Mouse (Mus musculus) T-cell, adult 2 months (primary cell): ENCODE data around the gene Abraxas2.

Experiments used
- DNase-seq: peaks from one replicate; pipeline ENCODE4 v3.0.0; 2022; ENCODE audit warnings: low spot score

Abraxas2 gene

DNA sequence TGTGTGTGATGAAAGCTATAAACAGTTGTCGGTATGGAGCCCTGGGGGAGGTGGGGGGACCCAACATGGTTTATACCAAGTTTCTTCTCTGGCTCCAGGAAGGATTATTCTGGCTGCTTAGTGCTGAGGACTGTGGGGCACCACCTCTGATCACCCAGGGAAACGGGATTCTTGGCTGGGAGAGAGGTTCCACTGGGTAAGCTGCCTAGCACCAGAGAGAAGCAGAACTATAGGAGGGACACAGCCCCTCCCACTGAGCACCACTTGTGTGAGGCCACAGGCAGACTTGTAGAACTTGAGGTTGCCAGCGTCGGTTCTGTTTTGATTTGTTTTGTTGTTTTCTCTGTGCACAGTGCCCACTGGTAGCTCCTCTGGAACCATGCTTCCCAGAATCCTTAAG lies 5.1 kb upstream of the Abraxas2 start:
- no peak for DNase-seq

DNA sequence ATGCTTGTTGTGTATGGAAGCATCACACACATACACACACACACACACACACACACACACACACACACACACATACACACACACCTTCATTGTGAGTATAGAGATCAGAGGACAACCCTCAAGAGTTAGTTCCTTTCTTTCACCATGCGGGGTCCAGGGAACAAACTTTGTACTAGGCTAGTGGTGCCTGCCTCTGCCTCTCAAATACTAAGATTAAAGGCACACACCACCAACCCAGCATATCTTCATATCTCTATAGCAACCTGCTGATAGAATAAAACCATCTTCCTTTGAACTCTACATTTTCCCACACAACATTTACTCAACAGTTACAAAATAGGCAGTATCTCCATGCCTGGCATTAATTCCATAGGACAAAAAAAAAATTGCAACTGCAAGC lies 2.9 kb upstream of the Abraxas2 start:
- no peak for DNase-seq

DNA sequence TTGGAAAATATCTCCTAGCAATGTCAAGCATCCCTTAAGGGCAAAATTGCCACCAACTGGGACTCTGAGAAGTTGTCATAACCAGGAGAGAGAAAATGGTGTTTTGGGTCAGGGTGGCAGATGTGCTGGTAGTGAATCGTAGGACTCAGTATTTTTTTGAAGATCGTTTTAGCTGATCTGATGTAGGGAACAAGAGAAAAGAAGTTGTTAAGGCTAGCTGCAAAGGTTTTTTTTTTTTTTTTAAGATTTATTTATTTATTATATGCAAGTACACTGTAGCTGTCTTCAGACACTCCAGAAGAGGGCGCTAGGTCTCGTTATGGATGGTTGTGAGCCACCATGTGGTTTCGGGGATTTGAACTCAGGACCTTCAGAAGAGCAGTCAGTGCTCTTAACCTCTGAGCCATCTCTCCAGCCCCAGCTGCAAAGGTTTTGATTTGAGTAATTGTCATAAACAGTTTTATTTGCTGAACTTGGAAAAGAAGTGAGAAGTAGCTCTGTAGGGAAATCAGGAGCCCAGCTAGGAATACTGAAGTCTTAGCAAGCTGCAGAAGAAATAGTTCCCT lies 899 bp upstream of the Abraxas2 start:
- DNase-seq = no peak

DNA sequence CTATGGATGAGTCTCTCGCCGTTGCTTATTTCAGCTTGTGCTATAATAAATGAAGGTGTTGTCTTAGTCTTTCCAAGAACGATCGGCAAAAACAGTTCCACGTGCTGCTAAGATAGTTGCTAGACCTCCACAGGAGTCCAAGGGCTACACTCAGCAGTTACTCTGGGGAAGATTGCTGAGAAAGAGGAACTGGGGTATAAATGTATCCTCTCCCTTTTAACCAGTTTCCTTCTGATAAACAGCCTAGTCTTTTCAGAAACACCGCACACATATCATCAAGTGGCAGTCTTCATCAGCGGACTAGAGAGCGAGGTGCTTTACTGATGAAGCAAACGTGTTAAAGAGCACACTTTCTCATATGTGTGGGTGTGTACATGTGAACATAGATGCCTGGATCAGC lies 7.3 kb downstream of the Abraxas2 start:
- no peak for DNase-seq

DNA sequence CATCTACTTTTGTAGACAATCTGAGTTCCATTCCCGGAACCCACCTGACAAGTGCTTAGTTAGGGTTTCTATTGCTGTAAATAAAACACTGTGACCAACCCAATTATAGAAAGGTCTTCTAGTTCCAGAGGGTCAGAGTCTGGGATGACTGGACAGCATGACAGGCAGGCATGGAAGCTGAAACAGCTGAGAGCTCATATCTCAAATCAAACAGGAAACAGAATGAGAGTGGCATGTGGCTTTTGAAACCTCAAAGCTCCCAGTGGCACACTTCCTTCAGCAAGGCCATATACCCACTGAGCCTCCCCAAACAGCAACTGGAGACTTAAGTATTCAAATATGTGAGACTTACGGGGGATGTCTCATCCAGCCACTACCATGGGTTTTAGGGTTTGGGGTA lies 14.0 kb downstream of the Abraxas2 start:
- DNase-seq = no peak

DNA sequence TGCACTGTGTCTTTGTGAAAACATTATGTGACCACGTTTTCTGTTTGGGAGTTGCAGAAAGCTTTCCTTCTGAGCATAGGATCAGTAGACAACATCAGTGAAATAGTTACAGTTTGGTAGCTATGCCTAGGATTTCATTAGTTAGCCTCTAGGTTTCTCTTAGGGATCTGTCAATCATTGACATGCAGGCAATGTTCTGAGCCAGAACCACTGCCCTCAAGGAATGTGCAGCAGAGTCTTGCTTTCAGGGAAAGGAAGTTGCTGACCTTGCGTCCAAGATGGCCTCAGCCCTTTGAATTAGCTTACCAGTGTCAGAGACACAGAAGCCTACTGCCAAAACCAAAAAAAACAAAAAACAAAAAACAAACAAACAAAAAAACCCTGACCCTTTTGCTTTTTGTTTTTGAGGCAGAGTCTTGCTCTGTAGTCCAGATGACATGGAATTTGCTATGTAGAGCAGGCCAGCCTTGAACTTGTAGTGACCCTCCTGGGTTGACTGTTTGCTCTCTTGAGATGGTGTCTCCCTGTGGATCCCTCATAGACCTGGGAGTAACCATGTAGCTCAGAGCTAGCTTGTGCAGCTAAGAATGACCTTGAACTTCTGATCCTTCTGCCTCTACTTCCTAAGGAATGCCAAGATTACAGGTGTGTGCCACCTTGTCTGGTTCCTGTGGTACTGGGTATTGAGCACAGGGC lies 16.5 kb downstream of the Abraxas2 start:
- no peak for DNase-seq

DNA sequence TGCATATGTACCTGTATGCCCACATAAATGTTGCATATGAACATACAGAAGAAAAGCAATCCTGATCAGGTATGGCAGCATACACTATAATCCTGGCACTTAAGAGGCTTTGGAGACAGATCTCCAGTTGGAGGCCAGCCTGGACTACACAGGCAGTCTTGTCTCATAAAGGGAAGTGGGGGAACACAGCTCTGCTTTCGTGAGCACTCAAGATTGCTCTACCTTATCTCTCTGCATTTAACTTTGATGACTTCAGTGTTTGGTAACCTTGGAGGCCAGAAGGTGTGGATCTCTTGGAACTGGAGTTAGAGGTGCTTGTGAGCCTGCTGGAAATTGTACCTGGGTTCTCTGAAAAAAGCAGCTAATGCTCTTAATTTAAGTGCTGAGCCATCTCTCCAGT lies 21.3 kb downstream of the Abraxas2 start:
- DNase-seq = no peak

DNA sequence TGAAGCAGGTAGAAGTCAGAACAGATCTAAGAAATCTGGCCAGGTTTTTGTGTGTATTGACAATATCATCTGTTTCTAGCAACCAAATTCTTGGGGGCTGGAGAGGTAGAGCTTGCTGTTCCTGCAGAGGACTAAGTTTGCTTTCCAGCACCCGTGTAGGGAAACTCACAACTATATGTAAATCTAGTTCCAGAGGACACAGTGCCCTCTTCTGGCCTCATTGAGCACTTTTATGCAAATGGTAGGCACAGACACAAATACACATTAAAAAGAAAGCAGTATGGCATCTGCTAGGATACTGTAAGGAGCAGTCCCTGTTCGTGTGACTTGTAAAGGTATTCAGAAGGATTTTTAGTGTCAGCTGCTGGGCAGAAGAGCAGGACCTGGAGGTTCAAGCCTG lies 23.3 kb downstream of the Abraxas2 start:
- DNase-seq = no peak

DNA sequence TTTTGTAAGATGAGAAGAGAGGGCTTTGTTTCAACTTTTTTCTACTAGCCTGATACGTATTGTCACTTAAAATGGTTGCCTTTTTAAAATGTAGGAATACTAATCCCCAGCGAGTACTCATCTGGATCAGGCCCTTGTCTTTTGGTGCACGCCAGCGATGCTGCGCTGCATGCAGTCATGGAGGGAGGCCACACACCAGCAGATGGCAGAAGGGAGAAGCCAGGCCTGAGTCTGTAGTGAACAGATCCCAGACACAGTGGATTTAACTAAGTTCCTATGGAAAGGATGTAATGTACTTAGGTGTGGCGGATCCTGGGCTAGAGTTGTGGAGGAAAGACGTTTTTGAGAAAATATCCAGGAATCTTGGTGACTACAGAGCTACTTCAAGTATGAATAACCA lies 25.0 kb downstream of the Abraxas2 start:
- DNase-seq = no peak

DNA sequence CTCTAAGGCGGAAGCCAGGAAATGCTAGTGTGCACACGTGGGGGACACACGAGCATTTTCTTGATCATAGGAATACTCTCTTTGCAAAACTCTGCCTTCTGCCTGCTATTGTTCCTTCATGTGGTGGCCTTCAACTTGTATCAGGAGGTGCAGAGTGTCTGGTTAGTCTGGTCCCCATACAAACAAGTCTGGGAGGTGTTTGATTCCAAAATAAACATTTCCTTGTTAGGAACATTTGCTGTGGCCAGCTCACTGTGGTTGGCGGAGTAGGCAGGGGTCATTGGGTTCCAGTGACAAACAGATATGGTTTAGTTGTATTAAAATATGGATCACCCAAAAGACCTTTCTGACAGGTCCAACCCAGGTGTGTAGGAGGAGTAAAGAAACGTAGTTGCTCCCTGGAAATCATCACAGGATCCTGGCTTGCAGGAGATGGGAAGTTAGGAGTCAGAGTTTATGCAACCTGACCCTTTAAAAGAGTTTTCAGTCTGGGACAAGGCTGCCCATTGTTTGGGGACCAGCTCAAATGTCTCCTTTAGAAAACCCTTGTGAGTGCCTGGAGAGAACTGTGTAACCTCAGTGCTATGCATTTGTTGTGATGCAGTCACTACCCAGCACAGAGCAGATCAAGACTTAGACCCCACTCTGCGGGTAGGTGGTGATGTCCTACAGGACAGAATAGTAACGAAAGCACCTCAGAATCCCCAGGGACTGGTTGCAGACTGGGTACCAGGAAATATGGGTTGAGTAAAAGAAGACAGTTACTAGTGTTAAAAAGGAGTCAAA lies 28.2 kb downstream of the Abraxas2 start:
- DNase-seq = no peak

DNA sequence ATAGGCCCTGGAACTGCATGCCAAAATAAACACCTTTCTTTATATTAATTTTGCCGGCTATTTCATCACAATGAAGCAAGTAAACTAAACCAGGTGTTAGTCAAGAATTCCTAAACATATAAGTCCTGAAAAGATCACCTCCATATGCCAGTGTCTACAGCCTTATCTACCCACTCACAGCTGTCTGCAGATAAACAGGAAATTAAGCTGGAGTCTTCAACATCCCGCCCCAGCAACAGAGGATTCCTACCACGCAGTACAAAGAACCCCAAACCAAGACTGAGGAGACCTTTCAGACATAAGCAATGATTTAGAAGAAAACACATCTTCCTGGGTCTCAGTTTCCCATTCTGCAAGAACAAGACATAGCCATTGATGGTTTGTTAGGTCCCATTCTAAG lies 29.0 kb downstream of the Abraxas2 start:
- no peak for DNase-seq

DNA sequence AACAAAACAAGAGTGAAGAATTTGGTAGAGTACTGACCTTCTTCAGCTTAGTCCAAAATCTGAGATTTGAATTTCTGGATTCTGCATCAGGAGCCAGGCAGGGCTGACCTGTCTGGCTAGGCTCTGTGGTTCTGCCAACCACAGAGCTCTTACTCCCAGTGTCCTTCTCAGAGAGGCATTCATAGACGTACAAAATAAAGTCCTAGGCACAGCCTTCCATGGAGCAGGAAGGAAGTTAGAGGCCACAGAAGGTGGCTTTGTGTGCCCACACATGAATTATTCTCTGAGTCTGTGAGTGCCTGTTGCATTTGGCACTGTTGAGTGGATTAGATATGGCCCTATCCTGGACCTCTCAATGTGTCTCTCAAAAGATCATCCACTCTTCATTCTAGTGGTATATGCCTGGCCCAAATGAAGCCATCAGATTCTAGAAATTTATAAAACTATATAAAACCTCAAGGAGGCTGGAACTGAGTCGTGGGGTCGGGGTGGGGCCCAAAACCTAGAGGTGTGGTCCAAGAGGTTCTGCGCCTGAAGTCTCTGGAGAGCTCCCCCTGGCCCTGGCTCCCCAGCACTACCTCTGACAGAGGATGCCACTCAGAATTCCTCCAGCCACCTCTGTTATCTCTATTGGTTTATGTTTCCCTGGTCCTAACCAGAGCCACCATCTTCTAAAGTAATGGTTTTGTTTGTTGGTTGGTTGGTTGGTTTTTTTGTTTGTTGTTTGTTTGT lies 29.7 kb downstream of the Abraxas2 start:
- DNase-seq = no peak

DNA sequence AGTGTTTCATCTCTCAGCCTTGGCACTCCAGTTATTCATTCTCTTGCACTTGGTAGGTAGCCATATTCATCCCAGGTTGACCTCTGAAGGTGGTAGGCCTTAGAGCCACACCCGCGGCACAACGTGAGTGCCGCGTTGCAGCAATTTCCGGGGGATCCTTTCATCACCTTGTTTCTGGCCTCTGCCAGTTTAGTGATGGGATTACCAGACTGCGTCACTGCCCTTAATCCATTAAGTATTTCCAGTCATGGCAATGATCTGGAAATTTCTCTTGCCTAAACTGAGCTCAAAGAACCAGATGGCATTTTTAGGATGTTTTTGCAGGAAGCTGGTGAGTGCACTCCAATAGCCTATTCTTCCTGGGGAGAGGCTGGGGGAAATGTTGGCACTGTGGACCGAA lies 30.7 kb downstream of the Abraxas2 start:
- no peak for DNase-seq

DNA sequence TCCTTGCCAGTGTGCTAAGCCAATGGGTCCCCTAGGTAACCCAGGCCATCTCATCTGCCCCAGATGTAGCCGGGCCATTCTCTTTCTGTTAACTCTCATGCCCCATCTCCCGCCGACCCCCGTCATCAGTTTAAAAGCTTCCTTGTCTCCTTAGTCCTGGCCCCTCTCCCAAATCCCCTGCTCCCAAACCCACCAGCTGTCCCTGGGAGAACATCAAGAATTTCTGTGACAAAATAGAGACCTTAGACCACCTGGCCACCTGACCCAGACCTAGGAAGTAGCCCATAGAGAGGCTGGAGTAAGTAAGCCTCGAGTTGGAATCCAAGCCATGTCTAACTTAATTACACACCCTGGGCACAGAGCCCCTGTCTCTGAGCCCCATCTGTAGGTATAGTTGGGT lies 31.2 kb downstream of the Abraxas2 start:
- no peak for DNase-seq

DNA sequence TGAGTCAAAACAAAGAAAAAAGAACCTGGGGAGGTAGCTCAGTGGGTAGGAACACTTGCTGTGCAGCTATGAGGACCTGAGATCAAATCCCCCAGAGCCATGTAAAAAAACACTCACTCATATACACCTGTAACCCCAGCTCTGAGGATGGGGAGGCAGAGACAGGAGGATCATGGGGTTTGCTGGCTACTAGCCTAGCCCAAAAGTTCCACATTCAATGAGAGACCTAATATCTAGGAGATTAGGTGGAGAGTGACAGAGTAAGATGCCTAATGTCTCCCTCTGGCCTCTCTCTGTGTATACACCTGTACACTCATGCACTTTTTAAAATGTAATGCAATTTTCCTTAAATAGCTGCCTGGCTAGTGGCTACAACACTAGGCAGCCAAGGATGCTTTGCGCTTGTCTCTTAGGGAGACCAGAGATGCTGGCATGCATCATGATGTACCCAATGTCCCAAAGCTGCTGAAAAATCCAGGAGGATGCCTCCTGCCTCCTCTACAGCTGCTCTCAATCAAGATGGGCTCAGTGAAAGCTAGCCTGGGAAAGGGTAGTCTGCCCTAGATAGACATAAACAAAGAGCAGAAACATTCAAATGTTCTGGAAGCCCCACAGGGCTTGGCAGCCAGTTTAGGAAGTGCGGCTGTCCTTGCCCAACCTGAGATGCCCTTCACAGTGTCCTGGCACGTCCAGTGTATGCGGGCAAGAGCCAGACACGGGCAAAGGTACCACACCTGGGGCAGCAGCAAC lies 32.7 kb downstream of the Abraxas2 start:
- DNase-seq = no peak

DNA sequence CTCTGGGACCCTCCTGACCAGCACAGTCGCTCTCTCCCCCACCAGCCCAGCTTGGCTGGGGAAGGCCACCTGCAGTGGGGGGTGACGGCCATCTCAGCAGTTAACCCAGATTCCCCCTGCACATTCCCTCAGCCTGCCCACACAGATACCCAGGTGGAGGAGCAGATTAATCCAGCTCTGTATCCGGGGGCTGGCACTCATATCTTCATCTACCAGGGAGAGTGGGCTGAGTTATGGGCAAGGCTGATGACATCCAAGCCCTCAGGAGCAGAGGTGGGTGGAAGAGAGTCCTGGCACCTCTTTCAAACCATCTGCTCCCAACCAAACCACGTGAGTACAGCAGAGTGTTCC lies 33.3 kb downstream of the Abraxas2 start:
- DNase-seq = no peak

DNA sequence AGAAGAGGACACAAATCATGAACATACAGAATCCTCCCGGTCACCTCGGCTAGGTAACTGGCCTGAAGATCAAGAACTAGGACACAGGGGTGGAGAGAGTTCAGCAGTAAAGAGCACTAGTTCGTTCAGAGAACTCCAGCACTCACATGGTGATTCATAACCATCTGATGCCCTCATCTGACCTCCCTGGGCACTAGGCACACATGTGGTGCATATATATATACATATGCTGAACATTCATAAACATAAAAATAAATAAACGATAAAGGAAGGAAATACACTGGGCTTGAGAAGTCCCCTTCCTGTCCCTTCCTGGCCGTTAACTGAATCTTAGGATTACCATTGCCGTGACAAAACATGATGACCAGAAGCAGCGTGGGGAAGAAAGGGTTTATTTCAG lies 33.8 kb downstream of the Abraxas2 start:
- DNase-seq = no peak

DNA sequence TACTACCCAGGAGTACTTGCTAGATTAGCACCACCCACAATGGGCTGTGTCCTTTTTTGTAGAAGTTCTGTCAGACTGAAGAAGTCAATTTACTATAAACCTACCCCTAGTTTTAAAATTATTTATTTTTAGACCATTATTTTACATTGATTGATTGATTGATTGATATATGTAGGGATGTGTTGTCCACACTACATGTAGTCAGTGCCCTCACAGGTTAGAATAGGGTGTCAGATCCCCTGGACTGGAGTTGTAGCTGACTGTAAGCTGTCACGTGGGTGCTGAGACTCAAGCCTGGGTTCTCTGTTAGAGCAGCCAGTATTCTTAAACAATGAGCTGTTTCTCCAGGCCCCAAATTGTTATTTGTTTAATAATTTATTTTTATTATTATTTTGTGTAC lies 34.3 kb downstream of the Abraxas2 start:
- DNase-seq = no peak

DNA sequence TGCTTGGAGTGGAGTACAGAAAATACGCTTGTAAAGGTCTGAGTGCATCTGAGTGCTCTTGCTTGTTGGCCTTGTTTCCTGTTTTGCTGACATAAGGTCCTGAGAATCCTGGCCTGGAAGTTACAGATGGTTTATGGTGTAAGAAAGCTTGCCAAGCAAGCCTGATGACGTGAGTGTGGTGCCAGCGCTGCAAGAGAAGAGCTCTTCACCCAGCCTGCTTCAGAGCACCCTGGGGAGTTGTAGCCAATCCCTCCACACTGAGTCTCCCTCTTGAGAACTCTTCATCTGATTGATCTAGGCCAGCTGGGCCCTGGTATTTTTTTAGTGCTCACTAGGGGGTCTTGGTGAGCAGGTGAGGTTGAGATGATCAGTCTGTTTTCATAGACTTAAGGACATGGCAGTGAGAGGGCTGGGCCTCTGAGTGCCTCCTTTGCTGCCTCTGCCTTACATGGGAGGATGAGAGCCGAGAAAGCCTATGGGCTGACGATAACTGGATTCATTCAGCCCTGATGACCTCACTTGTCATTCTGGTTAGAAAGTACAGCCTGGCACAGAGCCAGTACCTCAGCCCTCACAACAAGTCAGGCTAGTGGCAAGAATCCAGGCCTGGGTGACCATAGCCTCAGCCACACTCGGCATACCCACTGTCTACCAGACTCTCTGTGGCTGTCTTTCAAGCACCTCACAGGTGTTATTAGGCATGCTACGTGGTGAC lies 36.0 kb downstream of the Abraxas2 start:
- no peak for DNase-seq

DNA sequence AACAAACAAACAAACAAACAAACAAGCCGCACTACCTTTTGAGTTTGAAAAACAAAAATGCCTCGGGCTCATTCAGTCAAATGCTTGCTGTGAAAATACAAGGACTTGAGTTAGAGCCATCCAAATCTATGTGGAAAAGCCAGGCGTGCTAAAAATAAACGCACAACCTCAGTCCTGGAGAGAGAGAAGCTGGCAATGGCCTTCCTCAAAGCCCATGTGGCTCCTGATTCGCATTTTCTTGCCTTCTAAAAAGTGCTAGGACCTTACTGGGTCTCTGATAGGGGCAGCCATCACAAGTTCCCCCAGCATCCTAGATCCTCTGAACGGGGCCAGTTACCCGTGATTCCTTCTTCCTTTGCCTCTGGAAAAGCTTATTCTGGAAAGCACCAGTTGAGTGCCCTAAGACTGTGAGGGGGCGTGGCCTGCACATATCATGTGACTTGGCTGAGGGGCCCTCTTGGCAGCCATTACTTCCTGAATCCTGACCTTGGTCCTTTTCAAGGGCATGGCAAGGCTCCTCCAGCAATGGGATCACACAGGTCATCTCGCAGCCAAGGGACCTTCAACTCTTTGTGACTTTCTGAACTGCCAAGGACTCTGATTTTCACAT lies 37.3 kb downstream of the Abraxas2 start:
- no peak for DNase-seq

DNA sequence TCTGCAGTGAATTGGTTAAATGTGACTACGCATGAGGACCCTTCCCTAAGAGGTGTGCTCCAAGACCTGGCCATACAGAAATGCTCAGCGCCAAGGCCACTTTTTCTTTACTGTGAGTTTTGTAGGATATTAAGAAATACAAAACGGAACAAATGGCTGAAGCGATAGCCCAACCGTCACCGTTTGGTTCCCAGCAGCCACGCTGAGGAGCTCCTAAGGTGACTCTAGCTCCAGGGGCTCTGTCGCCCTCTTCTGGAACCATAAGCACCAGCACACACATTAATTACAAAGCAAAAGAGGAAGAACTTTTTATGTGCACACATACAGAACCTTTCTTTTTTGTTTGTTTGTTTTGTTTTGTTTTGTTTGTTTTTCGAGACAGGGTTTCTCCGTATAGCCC lies 38.2 kb downstream of the Abraxas2 start:
- DNase-seq = no peak
